Mouse (Mus musculus): Measurements from ENCODE around the gene Rap2c. TPM values are rescaled to one million over a fixed set of nuclear protein-coding genes. Genes with fewer than 3 reads are reported as not detected.
A peak's percentile ranks its signal among the peaks of the same experiment; 100 is the strongest.

The Rap2c gene
- total RNA-seq (2021): 10 to 100 TPM; 24.8 to 25.8 TPM

DNA sequence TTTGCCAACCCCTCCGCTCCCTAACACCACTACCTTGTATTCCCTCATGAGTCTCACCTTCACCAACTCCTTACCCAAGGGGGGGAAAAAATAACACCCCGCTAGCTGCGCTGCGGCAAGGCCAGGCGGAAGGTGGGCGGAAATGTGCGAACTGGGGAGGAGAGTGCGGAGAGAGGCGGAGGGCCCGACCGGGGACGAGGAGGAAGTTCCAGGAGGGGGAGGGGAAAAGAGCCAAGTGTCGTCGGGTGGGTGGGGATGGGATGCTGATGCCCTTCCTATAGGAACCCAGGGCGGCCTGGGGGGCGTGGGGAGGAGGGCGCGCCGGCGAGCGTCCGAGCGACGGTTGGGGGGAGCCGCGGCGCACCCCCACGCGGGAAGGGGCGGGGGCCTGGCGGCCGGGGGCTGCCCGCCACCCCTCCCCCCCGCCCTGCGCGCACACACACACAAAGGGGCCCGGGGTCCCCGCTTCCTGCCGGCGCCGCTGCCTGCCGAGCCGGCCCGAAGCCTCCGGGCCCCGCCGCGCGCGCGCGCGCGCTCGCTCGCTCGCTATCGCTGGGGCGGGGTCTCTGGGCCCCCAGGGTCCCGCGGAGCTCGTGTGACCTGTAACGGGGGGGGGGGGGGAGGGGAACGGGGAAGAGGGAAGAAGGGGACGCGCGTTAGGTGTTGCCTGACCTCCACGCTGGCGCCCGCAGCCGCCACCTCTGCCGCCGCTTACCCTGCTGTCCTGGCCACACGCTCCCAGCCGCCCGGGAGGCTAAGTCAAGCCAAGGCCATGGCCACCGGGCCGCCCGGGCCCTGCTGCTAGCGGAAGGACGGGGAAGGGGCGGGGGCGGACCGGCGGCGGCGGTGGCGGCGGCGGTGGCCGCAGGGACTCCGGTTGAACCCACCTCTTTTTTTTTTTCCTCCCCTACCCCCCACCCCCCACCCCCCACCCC, at the start of gene Rap2c:
Gene Rap2c, minus strand, starts transcription at position 168 of the 935 bp plus-strand sequence.
- intact Hi-C loops (cut with DNase I): no loop called here

DNA sequence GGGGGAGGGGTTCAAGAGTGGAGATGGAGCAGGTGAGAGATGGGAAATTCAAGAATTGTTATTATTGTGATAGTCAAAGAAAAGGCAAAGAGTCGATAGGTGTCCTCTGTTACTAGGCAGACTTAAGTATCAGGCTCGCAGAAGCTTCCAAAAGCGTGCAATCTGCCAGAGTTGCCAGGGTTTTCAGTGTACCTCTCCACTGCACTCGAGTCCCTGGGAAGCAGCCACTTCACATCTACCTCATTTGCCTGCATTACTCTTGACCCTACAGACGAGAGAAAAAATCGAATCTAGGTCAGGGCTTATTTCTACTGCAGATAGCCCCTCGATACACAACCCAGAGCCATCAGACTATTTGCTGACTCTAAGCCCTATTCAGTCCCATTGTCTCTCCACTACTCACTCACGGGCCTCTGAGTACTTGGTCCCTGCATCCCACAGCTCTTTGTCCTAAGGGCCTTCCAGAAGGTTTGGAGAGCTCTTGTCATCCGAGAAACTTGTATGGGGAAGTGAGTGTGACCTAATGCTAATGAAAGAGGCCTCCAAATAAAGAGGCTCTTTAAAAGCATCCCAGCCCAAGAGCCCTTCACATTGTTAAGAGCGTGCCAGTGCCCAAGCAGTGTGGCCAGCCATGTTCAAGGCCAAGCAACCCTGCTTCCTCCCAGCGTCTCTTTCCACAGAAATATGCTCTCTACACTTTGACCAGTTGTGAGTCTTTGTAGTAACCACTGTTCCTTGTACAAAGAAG, 48.9 kb upstream of the Rap2c start:
- DNase-seq (ENCODE audit: low spot score in 2 of 2): no peak
- intact Hi-C loops (cut with DNase I): loop anchor here (2.0 kb wide), 1 partner anchor 306 kb away; no protein-coding TSS in a partner anchor

More for the DNA sequence above, at the start of gene Rap2c:
- peak; percentile 22 to 38 for DNase-seq (ENCODE audit: low spot score in 2 of 2)

- peak; percentile 11 to 14 for DNase-seq (ENCODE audit: low spot score in 2 of 2)
- intact Hi-C loops (cut with DNase I): loop anchor here (2.0 kb wide), 1 partner anchor 307 kb away; no protein-coding TSS in a partner anchor
These were observed 48.0 kb upstream of the Rap2c start for GRCm38 (mm10) chrX:51065773-51066172.

DNA sequence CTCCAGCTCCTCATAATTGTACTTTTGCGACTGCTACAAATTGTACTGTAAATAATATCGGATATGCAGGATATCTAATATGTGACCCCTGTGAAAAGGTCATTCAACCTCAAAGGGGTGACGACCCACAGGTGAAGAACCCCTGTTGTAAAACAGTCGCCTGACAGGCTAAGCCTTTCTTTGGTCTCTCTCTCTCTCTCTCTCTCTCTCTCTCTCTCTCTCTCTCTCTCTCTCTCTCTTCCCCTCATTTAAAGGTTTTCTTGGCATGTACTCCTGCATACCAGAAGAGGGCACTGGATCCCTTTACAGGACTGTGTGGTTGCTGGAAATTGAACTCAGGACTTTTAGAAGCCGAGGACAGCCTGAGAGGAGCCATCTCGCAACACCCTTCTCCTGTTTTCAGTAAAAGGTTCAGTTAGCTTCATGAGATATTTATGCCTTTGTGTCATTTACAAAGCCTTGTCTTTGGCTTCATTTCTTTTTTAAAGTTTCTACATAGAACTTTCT, 47.4 kb upstream of the Rap2c start:
- DNase-seq (ENCODE audit: low spot score in 2 of 2): no peak
- intact Hi-C loops (cut with DNase I): no loop called here

DNA sequence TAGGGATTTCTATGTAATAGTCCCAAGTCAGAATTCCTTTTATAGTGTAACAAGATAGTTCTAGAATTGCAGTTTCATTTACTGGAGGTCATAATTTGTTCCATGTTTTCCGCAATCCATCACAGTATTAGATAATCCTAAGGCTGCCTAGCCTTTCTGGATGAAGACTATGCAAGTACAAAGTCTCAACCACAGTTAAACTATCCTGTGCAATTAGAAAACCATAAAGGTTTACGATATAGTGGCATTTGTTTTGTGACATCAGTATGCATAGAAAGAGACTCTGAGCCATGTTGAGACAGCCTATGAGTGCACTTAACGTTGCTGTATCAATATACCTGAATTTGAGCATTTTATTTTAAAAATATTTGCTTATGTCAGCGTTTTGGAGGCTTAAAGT, 42.4 kb upstream of the Rap2c start:
- intact Hi-C loops (cut with DNase I): no loop called here
- no peak for DNase-seq (ENCODE audit: low spot score in 2 of 2)

- intact Hi-C loops (cut with DNase I): no loop called here
- no peak for DNase-seq (ENCODE audit: low spot score in 2 of 2)
These were observed 40.9 kb upstream of the Rap2c start for GRCm38 (mm10) chrX:51058741-51059140.

DNA sequence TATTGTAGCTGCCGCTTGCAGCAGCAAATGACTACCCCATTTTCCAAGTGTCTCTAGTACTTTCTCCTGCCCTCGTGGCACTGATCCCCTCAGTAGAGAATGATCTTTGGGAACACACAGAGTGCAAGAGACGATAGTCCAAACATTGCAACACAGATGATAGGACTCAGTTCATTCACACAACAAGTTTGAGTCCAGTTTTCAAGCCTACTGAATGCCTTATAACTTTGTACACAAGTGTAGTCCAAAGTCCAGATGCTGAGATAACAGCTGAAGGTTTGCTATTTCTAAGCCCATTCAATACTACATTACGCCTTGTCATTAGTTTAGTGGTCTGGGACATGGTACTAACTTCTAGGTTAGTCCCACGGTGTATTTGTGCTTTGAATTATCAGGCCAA, 40.5 kb upstream of the Rap2c start:
- intact Hi-C loops (cut with DNase I): no loop called here
- DNase-seq (ENCODE audit: low spot score in 2 of 2): no peak

GRCm38 (mm10) chrX:51051680-51052461, 34.1 kb upstream of the Rap2c start:
- no peak for DNase-seq (ENCODE audit: low spot score in 2 of 2)
- intact Hi-C loops (cut with DNase I): no loop called here

GRCm38 (mm10) chrX:51035678-51036209, 17.9 kb upstream of the Rap2c start:
- intact Hi-C loops (cut with DNase I): no loop called here

GRCm38 (mm10) chrX:51019884-51020283, 2.1 kb upstream of the Rap2c start:
- intact Hi-C loops (cut with DNase I): no loop called here
- no peak for DNase-seq (ENCODE audit: low spot score in 2 of 2)

More at GRCm38 (mm10) chrX:51035678-51036209, 17.9 kb upstream of the Rap2c start:
- DNase-seq (ENCODE audit: low spot score in 2 of 2): no peak

GRCm38 (mm10) chrX:51018786-51019179, 965 bp upstream of the Rap2c start:
- intact Hi-C loops (cut with DNase I): no loop called here
- DNase-seq (ENCODE audit: low spot score in 2 of 2): peak; percentile 47 to 64

GRCm38 (mm10) chrX:51016926-51017325, 892 bp downstream of the Rap2c start:
- intact Hi-C loops (cut with DNase I): no loop called here
- DNase-seq (ENCODE audit: low spot score in 2 of 2): no peak

DNA sequence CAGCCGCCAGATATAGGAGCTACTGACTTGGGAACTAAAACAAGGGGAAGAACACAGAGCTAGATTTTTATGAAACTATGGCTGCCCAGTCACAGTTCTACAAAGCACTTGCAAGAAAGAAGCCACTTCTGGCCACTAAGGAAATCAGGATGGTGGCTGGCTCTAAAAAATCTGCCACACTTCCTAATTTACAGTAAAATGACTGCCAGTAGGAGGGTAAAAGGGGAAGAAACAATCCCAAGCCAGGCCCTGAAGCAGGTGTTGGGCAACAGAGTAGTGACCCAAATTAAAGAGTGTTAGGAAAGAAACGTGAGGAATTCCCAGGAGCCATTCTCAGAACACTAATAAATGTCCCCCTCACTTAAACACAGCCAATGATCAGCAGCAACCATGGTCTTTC, 5.5 kb downstream of the Rap2c start:
- intact Hi-C loops (cut with DNase I): no loop called here
- DNase-seq (ENCODE audit: low spot score in 2 of 2): no peak

DNA sequence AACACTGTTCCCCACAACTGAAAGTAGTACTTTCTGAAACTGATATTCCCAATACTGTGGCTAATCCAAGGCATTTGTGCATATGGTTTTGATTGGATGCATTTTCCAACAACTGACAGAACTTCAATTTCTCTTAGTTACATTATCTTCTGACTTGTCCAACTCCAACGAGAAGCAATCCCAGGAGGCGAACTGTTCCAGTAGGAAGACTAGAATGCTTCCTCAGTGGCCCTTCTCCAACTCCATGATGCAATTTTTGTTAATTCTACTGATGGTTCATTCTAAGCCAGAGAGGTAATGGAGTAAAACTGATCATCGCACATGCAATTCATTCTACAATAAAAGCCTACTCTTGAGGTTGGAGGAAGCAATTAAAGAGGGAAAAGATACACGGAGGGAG, 7.5 kb downstream of the Rap2c start:
- intact Hi-C loops (cut with DNase I): no loop called here
- no peak for DNase-seq (ENCODE audit: low spot score in 2 of 2)

DNA sequence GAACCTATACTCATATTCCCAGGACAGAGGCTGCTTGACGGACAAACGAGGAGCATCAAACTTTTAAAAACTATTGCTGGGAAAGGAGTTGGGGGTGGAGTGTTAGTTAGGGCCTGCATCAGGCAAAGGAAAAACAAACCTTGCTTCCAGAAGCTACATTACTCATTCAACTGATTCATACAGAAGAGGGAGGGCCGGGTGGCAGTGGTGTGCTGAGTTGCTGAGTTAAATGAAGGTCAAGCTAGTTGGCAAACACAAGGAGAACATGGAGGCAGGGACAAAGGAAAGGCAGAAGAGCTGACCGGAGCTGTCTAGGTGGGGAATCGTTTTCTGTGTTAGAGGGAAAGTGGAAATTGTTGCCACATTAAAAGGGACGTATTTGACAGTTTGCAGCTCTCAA, 17.0 kb downstream of the Rap2c start:
- no peak for DNase-seq (ENCODE audit: low spot score in 2 of 2)
- intact Hi-C loops (cut with DNase I): no loop called here

DNA sequence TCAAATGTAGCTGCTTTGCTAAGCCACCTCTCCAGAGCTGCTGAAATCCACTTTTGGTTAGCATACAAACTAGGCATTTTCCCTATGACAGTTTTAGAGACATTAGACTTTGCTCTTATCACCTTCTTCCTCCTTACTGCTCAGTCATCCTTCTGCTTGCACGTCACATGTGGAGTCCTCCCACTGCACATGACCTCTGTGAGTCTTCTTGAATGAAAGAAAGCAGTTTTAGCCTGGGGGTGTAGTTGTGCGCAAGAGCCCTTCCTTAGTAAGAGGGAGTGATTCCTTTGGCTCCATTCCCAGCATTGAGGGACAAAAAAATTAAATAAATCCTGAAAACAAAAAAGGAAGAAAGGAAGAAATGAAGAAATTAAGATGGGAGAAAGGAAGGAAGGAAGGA, 22.5 kb downstream of the Rap2c start:
- intact Hi-C loops (cut with DNase I): no loop called here

DNA sequence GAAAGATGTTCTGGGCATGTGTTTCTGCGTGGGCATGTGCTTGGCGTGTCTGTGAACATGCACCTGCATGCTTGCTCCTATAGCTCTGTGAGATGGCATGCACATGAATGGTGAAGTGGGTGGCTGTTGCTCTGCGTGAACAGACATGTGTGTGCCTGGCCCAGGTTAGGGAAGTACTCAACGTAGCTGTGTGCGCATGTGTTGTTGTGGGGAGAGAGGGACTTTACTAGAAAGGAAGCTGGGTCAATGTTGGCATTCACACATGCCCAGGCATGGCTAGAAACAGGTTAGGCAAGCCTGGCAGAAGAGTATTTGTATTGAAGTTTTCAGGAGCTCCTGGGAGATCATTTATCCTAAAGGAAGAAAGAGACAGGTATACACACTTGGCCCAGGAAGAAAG, 26.5 kb downstream of the Rap2c start:
- intact Hi-C loops (cut with DNase I): no loop called here
- DNase-seq (ENCODE audit: low spot score in 2 of 2): no peak

More for the DNA sequence above, 22.5 kb downstream of the Rap2c start:
- no peak for DNase-seq (ENCODE audit: low spot score in 2 of 2)

GRCm38 (mm10) chrX:50989940-50990339, 27.9 kb downstream of the Rap2c start:
- DNase-seq (ENCODE audit: low spot score in 2 of 2): no peak
- intact Hi-C loops (cut with DNase I): no loop called here

DNA sequence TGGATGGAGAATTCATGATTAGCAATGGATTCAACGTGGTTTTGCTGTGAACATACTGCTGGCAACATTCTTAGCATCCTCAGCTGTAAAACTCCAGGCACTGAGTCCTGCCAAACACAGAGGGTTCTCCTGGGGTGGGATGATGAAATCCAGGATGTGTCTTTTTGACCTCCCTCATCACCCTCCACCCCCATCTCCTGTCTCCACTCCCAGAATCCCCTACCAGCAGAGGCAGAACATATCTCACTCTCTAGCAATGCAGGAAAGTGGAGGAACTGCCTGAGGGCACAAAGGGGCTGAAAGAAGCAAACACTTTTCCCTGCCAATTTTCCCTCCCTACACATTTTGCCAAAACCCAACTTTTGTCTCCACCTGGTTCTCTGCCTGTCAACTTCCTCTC, 29.2 kb downstream of the Rap2c start:
- DNase-seq (ENCODE audit: low spot score in 2 of 2): no peak
- intact Hi-C loops (cut with DNase I): no loop called here

All from left cerebral cortex, postnatal 36 days (tissue).